In the genomic region with DNA sequence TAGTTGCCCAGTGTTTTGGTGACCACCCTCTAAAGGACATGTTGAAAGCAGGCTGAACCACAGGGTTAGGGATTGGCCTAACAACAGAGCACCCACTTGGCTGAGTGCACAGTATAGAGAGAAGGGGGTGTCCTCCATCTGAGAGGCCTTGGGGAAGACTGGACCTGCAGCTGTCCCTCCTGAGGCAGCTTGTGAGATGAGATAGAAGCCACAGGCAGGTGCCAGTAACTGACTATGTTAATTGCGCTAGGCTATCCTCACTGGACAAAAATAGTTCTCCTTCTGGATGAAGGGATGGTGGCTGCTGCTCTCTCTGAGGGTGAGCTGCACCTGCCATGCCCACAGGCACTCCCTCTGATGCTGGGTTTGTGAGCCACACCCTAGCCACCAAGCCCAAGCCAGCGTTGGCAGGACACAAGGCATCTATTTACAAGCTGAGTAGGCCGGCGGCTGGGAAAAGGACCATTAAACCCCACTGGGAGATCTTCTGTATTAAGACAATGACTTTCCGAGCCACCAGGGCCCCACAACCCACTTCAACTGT, we compare ENCODE assay signal across 26 mouse cellular contexts. TPM values are rescaled to one million over a fixed set of nuclear protein-coding genes. Genes with fewer than 3 reads are reported as not detected.
DNase-seq lines count a peak whose midpoint lies in the region; ATAC-seq and TF ChIP-seq lines count a peak whose summit lies in the region.
"Had no signal": no experiment of that assay in that cellular context is flagged by ENCODE, and none has a peak within 500 bp of the region (broad histone marks: within the 10 kb centered on the region; RNA-seq: fewer than 3 reads in every experiment).

No protein-coding gene starts in this region.

- 0 out of 2 replicates have a peak, but pooled peaks cover 11% of the 10 kb centered on the region for H3K27me3 ChIP-seq in liver, embryonic 13.5 days
- H3K27me3 ChIP-seq in liver, embryonic 11.5 days (replicated peaks; ENCODE audit: control insufficient read depth, insufficient read depth, low read length) = no peaks in the 10 kb centered on the region; the same call in 1 of the 2 replicates
- H3K27me3 ChIP-seq in liver, embryonic 15.5 days = peaks cover 25% of the 10 kb centered on the region
- no peaks in the 10 kb centered on the region for H3K27me3 ChIP-seq in stomach, postnatal 0 days (ENCODE audit: control insufficient read depth, insufficient read depth, low read length)
- H3K27me3 ChIP-seq: embryonic facial prominence, embryonic 13.5 days; intestine, embryonic 15.5 days; limb, embryonic 12.5 days; midbrain, embryonic 13.5 days; neural tube, embryonic 12.5 days; Patski had no signal

- TF ChIP-seq CTCF in stomach, postnatal 0 days (IDR thresholded peaks at IDR 0.05; ENCODE audit: low read depth) = no peak

- H3K4me3 ChIP-seq in liver, embryonic 13.5 days (replicated peaks) = no peak overlapping the region
- no peak overlapping the region for H3K4me3 ChIP-seq in liver, embryonic 11.5 days (ENCODE audit: low read depth, low read length)
- no peak overlapping the region for H3K4me3 ChIP-seq in liver, embryonic 15.5 days (replicated peaks)
- no peak overlapping the region for H3K4me3 ChIP-seq in stomach, postnatal 0 days (ENCODE audit: low read depth, low read length)
- H3K4me3 ChIP-seq: embryonic facial prominence, embryonic 13.5 days; heart, adult 2 months; intestine, embryonic 15.5 days; layer of hippocampus, adult 2 months; limb, embryonic 12.5 days; midbrain, embryonic 13.5 days; neural tube, embryonic 12.5 days had no signal

- no peak overlapping the region for H3K27ac ChIP-seq in liver, embryonic 13.5 days
- no peak overlapping the region for H3K27ac ChIP-seq in liver, embryonic 11.5 days (ENCODE audit: low read depth, low read length)
- no peak overlapping the region for H3K27ac ChIP-seq in liver, embryonic 15.5 days (replicated peaks)
- no peak overlapping the region for H3K27ac ChIP-seq in stomach, postnatal 0 days (replicated peaks)
- H3K27ac ChIP-seq: embryonic facial prominence, embryonic 13.5 days; heart, adult 2 months; intestine, embryonic 15.5 days; layer of hippocampus, adult 2 months; limb, embryonic 12.5 days; midbrain, embryonic 13.5 days; neural tube, embryonic 12.5 days had no signal

- peak overlapping the region; percentile 17; the same call in 1 of the 2 replicates for H3K9ac ChIP-seq in liver, embryonic 13.5 days
- H3K9ac ChIP-seq in liver, embryonic 11.5 days (ENCODE audit: low read depth, low read length) = no peak overlapping the region
- no peak overlapping the region for H3K9ac ChIP-seq in liver, embryonic 15.5 days
- H3K9ac ChIP-seq in stomach, postnatal 0 days (ENCODE audit: low read length) = no peak overlapping the region
- H3K9ac ChIP-seq: embryonic facial prominence, embryonic 13.5 days; forebrain, postnatal 0 days; intestine, embryonic 15.5 days; limb, embryonic 12.5 days; midbrain, embryonic 13.5 days; neural tube, embryonic 12.5 days had no signal

- no peaks in the 10 kb centered on the region for H3K36me3 ChIP-seq in liver, embryonic 13.5 days
- no peaks in the 10 kb centered on the region for H3K36me3 ChIP-seq in liver, embryonic 11.5 days (ENCODE audit: control insufficient read depth, insufficient read depth, low read length)
- no peaks in the 10 kb centered on the region for H3K36me3 ChIP-seq in liver, embryonic 15.5 days (replicated peaks)
- H3K36me3 ChIP-seq in stomach, postnatal 0 days (ENCODE audit: control insufficient read depth, insufficient read depth, low read length) = no peaks in the 10 kb centered on the region
- H3K36me3 ChIP-seq: embryonic facial prominence, embryonic 13.5 days; intestine, embryonic 15.5 days; limb, embryonic 12.5 days; midbrain, embryonic 13.5 days; neural tube, embryonic 12.5 days had no signal

- 67% methylated on average over 5 of the region's 5 CpGs for WGBS in liver, embryonic 13.5 days (ENCODE audit: insufficient replicate concordance)
- WGBS in liver, embryonic 11.5 days = 75% methylated on average over 5 of the region's 5 CpGs
- WGBS in liver, embryonic 15.5 days (ENCODE audit: insufficient replicate concordance) = 65% methylated on average over 5 of the region's 5 CpGs
- WGBS in stomach, postnatal 0 days = 77% methylated on average over 5 of the region's 5 CpGs

- ATAC-seq in liver, embryonic 13.5 days (ENCODE audit: low read depth) = peak; percentile 30; the same call in 1 of the 2 replicates
- no peak for ATAC-seq in liver, embryonic 11.5 days (replicated peaks; ENCODE audit: low FRiP score)
- ATAC-seq in liver, embryonic 15.5 days (ENCODE audit: insufficient read depth) = peak; percentile 20; the same call in 1 of the 2 replicates
- ATAC-seq in stomach, postnatal 0 days (ENCODE audit: low FRiP score, low TSS enrichment) = peak; percentile 21; the same call in 1 of the 2 replicates
- ATAC-seq: forebrain, postnatal 0 days; hindbrain, embryonic 16.5 days; intestine, embryonic 15.5 days; midbrain, embryonic 13.5 days; Patski had no signal

- H3K9me3 ChIP-seq in liver, embryonic 13.5 days (replicated peaks) = no peaks in the 10 kb centered on the region
- H3K9me3 ChIP-seq in liver, embryonic 11.5 days (ENCODE audit: control insufficient read depth, low read length) = no peaks in the 10 kb centered on the region
- no peaks in the 10 kb centered on the region for H3K9me3 ChIP-seq in liver, embryonic 15.5 days (replicated peaks)
- H3K9me3 ChIP-seq in stomach, postnatal 0 days (ENCODE audit: control insufficient read depth, low read length) = no peaks in the 10 kb centered on the region
- H3K9me3 ChIP-seq: embryonic facial prominence, embryonic 13.5 days; intestine, embryonic 15.5 days; limb, embryonic 12.5 days; midbrain, embryonic 13.5 days; neural tube, embryonic 12.5 days had no signal

- intact Hi-C loops in gastrocnemius, postnatal 36 days (cut with DNase I) = no loop called here

- no peak overlapping the region for H3K4me2 ChIP-seq in liver, embryonic 13.5 days
- no peak overlapping the region for H3K4me2 ChIP-seq in liver, embryonic 11.5 days
- no peak overlapping the region for H3K4me2 ChIP-seq in liver, embryonic 15.5 days
- no peak overlapping the region for H3K4me2 ChIP-seq in stomach, postnatal 0 days (replicated peaks; ENCODE audit: low read depth)
- H3K4me2 ChIP-seq: embryonic facial prominence, embryonic 13.5 days; intestine, embryonic 15.5 days; limb, embryonic 12.5 days; midbrain, embryonic 13.5 days; neural tube, embryonic 12.5 days had no signal

- peak; percentile 76 for DNase-seq in gastrocnemius, adult 18-20 months (ENCODE audit: low spot score)
- DNase-seq in gastrocnemius, postnatal 36 days = no peak
- DNase-seq in liver, embryonic 13.5 days = no peak
- no peak for DNase-seq in liver, embryonic 11.5 days (ENCODE audit: low spot score)
- DNase-seq in stomach, postnatal 0 days (ENCODE audit: low spot score) = no peak
- DNase-seq in cerebellum, postnatal 4 days (ENCODE audit: low spot score in 2 of 2) = no peak
- DNase-seq in cerebellum, adult 11-12 months = no peak
- DNase-seq: adrenal gland, postnatal 36 days; cerebellum, adult 11 months; cerebellum, postnatal 10 days; forebrain, postnatal 0 days; heart, adult 2 months; kidney, adult 8-10 months; kidney, postnatal 10 days; lung, adult 2 months; retina, postnatal 1 day; thymus, postnatal 25 days had no signal

- peaks cover 31% of the 10 kb centered on the region for H3K4me1 ChIP-seq in liver, embryonic 13.5 days (replicated peaks)
- H3K4me1 ChIP-seq in liver, embryonic 11.5 days (replicated peaks; ENCODE audit: control insufficient read depth, insufficient read depth, low read length) = 0 out of 2 replicates have a peak, but pooled peaks cover 4% of the 10 kb centered on the region
- peaks cover 30% of the 10 kb centered on the region for H3K4me1 ChIP-seq in liver, embryonic 15.5 days (replicated peaks)
- H3K4me1 ChIP-seq in stomach, postnatal 0 days (replicated peaks; ENCODE audit: control insufficient read depth, insufficient read depth) = no peaks in the 10 kb centered on the region
- H3K4me1 ChIP-seq: embryonic facial prominence, embryonic 13.5 days; intestine, embryonic 15.5 days; midbrain, embryonic 13.5 days; neural tube, embryonic 12.5 days had no signal

- TF ChIP-seq EP300 in stomach, postnatal 0 days (optimal IDR thresholded peaks at IDR 0.05) = no peak

RNA-seq across cellular contexts. Expression of gene Fgd2, which starts 49.2 kb away (rescaled TPM):
- total RNA-seq in gastrocnemius, adult 18-20 months (2021) = 1 to 10 TPM in 1 of 2 experiments, under 1 TPM in 1; 0.68 to 1.6 TPM
- total RNA-seq in gastrocnemius, postnatal 36 days (2021) = 1 to 10 TPM in 1 of 2 experiments, under 1 TPM in 1; 0.79 to 1.2 TPM
- polyA plus RNA-seq in liver, embryonic 13.5 days (2015; fragmentation: Nextera tagmentation; extraction: Ambion mirVana) = 4.5 and 5.0 TPM in 2 replicates
- polyA plus RNA-seq in liver, embryonic 11.5 days (2014; fragmentation: Nextera tagmentation; extraction: Ambion mirVana) = 6.0 and 6.7 TPM in 2 replicates
- polyA plus RNA-seq in liver, embryonic 15.5 days (2015; fragmentation: Nextera tagmentation; extraction: Ambion mirVana) = 6.5 and 8.4 TPM in 2 replicates
- 5.9 and 8.2 TPM in 2 replicates for polyA plus RNA-seq in stomach, postnatal 0 days (2015; fragmentation: Nextera tagmentation; extraction: Ambion mirVana)
